Mouse (Mus musculus) liver, embryonic 14.5 days (tissue): ENCODE data around the gene Gtdc1.

Source experiments
- CTCF ChIP-seq: IDR thresholded peaks from 2 replicates; pipeline ENCODE4 v1.5.1; 2016; ENCODE audit warnings: antibody characterized with exemption, low read depth, control low read depth
- EP300 ChIP-seq: IDR thresholded peaks from 2 replicates; pipeline ENCODE4 v1.6.1; 2016; ENCODE audit warnings: antibody characterized with exemption, low read depth

- TF ChIP-seq EP300 (no peak), CTCF (no peak)
Observed at GRCm38 (mm10) chr2:44557669-44558281, 369.7 kb downstream of the Gtdc1 start.
